8 mouse cellular contexts compared by ENCODE assay signal in genomic region chr1:170521520-170522205, GRCm38 (mm10).
DNase-seq lines count a peak whose midpoint lies in the region; ATAC-seq and TF ChIP-seq lines count a peak whose summit lies in the region.

No protein-coding gene starts in this region.

- no peak for TF ChIP-seq POLR2A in ES-Bruce4 (IDR thresholded peaks at IDR 0.05; ENCODE audit: insufficient read depth, low read length)

- H3K27ac ChIP-seq in ES-Bruce4 (ENCODE audit: insufficient read depth, low read length) = no peak overlapping the region
- H3K27ac ChIP-seq in forebrain, embryonic 15.5 days (replicated peaks) = no peak overlapping the region
- H3K27ac ChIP-seq in midbrain, postnatal 0 days (ENCODE audit: low read depth, low read length) = no peak overlapping the region

- ATAC-seq in forebrain, embryonic 15.5 days (replicated peaks) = peak; percentile 62; the same call in 1 of the 2 replicates
- 0 out of 2 replicates have a peak, but pooled peaks have one; percentile 41 for ATAC-seq in midbrain, postnatal 0 days (ENCODE audit: low FRiP score)
- ATAC-seq in monocyte, adult 5-6 weeks (replicated peaks; ENCODE audit: insufficient number of reproducible peaks, low FRiP score, low TSS enrichment, poor library complexity, severe bottlenecking) = no peak

- no peaks in the 10 kb centered on the region for H3K27me3 ChIP-seq in ES-Bruce4 (ENCODE audit: control insufficient read depth, insufficient read depth, low read length, poor library complexity, severe bottlenecking)
- H3K27me3 ChIP-seq in forebrain, embryonic 15.5 days = no peaks in the 10 kb centered on the region
- no peaks in the 10 kb centered on the region for H3K27me3 ChIP-seq in midbrain, postnatal 0 days (ENCODE audit: insufficient read depth, low read length)

- no peaks in the 10 kb centered on the region for H3K36me3 ChIP-seq in ES-Bruce4 (ENCODE audit: control insufficient read depth, insufficient read depth, low read length, poor library complexity, severe bottlenecking)
- no peaks in the 10 kb centered on the region for H3K36me3 ChIP-seq in forebrain, embryonic 15.5 days
- H3K36me3 ChIP-seq in midbrain, postnatal 0 days (ENCODE audit: insufficient read depth, low read length) = no peaks in the 10 kb centered on the region

- H3K4me3 ChIP-seq in ES-Bruce4 (ENCODE audit: low read depth, low read length) = no peak overlapping the region
- H3K4me3 ChIP-seq in forebrain, embryonic 15.5 days = no peak overlapping the region
- H3K4me3 ChIP-seq in midbrain, postnatal 0 days (ENCODE audit: low read depth, low read length) = no peak overlapping the region

- no peak overlapping the region for H3K4me2 ChIP-seq in forebrain, embryonic 15.5 days (replicated peaks)
- no peak overlapping the region for H3K4me2 ChIP-seq in midbrain, postnatal 0 days (ENCODE audit: low read depth, low read length, poor library complexity, severe bottlenecking)

- H3K4me1 ChIP-seq in ES-Bruce4 (ENCODE audit: control insufficient read depth, insufficient read depth, low read length) = no peaks in the 10 kb centered on the region
- H3K4me1 ChIP-seq in forebrain, embryonic 15.5 days = peaks cover 21% of the 10 kb centered on the region
- 0 out of 2 replicates have a peak, but pooled peaks cover 5% of the 10 kb centered on the region for H3K4me1 ChIP-seq in midbrain, postnatal 0 days (ENCODE audit: insufficient read depth, low read length)

- peak; percentile 67 for TF ChIP-seq EP300 in ES-Bruce4 (IDR thresholded peaks at IDR 0.05; ENCODE audit: insufficient read depth, low read depth, low read length)

- TF ChIP-seq CTCF in ES-Bruce4 (IDR thresholded peaks at IDR 0.05; ENCODE audit: low read depth, low read length) = no peak
- no peak for TF ChIP-seq CTCF in midbrain, postnatal 0 days (IDR thresholded peaks at IDR 0.05)

- peak; percentile 51 for DNase-seq in adrenal gland, postnatal 36 days
- peak; percentile 92 for DNase-seq in kidney, adult 11 months
- DNase-seq in midbrain, postnatal 0 days (ENCODE audit: low spot score) = no peak
- DNase-seq in spleen, adult 12 weeks (ENCODE audit: low spot score) = no peak
- DNase-seq in lung, postnatal 10 days = no peak

- H3K9me3 ChIP-seq in ES-Bruce4 (replicated peaks; ENCODE audit: control insufficient read depth, insufficient read depth, low read length, poor library complexity, severe bottlenecking) = no peaks in the 10 kb centered on the region
- no peaks in the 10 kb centered on the region for H3K9me3 ChIP-seq in forebrain, embryonic 15.5 days
- no peaks in the 10 kb centered on the region for H3K9me3 ChIP-seq in midbrain, postnatal 0 days (ENCODE audit: low read length)

- WGBS in forebrain, embryonic 15.5 days = 40% methylated on average over 6 of the region's 6 CpGs
- WGBS in midbrain, postnatal 0 days = 49% methylated on average over 6 of the region's 6 CpGs

- no peak overlapping the region for H3K9ac ChIP-seq in ES-Bruce4 (ENCODE audit: low read depth, poor library complexity, severe bottlenecking)
- H3K9ac ChIP-seq in forebrain, embryonic 15.5 days (replicated peaks) = no peak overlapping the region
- H3K9ac ChIP-seq in midbrain, postnatal 0 days (replicated peaks; ENCODE audit: low read length, poor library complexity, severe bottlenecking) = no peak overlapping the region

Comparison
In these comparisons a context has a peak if more than half of its experiments do, and no peak if none do; other contexts are left out.
1. DNase-seq: peak in adrenal gland, postnatal 36 days (2 of 2) and kidney, adult 11 months (single experiment); none in midbrain, postnatal 0 days (single experiment), spleen, adult 12 weeks (single experiment) and lung, postnatal 10 days (single experiment).